Mouse (Mus musculus): Measurements from ENCODE around the gene Stx6.

- no peak for TF ChIP-seq CTCF (IDR thresholded peaks at IDR 0.05; ENCODE audit: borderline replicate concordance, extremely low read depth, insufficient read depth, insufficient read length)
- no peak for TF ChIP-seq POLR2A (IDR thresholded peaks at IDR 0.05; ENCODE audit: borderline replicate concordance, extremely low read depth, insufficient read depth, insufficient read length, poor library complexity, severe bottlenecking)
These were observed 54.0 kb downstream of the Stx6 start for GRCm38 (mm10) chr1:155212493-155212892.
